Mouse (Mus musculus): ENCODE results near the gene Cda.
"Not testable (repeated sequence)": the region's sequence is repeated elsewhere in the genome, so short reads cannot be mapped to it uniquely, and the experiment has no call there.

The Cda gene

DNA sequence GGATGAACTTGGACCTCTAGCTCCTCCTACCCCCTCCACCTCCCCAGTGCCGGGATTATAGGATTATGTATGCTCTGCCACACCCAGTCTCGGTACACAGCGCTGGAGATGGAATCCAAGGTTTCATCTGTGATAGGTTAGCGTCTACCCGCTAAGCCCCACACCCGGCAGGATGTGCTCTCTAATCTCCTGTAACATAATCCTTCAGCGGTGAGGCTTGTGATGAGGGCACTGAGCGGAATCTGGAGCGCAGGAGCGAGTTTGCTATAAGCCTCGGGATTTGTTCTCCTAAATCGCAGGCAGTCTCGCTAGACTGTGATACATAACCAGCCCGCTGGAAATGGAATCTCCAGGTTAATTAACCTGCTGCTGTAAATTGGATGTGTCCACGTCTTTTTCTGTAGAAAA lies 37.5 kb downstream of the Cda start:
- no peak for DNase-seq

DNA sequence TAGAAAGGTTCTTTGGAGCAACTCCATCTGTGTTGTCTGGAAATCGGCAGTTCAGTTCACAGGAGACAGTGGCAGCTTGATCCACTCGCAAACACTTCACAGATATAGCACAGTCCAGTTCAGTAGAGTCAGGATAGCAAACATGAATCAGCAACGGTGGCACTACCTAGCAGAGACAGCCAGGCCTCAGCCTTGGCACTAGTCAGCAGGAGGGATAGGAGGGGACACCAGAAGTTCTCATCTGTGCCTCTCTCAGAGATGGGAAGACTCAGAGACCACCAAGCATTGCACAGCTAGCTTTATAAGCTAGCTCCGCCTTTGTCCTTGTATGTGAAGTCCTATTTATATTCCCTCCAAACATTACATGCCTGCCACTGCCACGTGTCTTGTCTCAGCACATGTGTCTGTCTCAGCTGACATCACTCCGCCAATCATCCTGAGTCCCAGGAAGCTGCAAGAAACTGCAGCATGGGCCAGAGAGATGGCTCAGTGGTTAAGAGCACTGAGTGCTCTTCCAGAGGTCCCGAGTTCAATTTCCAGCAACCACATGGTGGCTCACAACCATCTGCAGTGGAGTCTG lies 39.8 kb downstream of the Cda start:
- DNase-seq, result no peak

DNA sequence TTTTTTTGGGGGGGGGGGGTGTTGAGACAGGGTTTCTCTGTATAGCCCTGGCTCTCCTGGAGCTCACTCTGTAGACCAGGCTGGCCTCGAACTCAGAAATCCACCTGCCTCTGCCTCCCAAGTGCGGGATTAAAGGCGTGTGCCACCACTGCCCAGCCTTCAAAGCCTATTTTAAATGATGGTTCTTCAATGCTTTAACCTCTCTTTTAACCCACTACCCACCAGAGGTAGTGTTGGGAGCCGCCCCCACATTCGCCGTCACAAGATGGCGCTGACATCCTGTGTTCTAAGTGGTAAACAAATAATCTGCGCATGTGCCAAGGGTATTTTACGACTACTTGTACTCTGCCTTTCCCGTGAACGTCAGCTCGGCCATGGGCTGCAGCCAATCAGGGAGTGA lies 40.6 kb downstream of the Cda start:
- not testable (repeated sequence) for DNase-seq

DNA sequence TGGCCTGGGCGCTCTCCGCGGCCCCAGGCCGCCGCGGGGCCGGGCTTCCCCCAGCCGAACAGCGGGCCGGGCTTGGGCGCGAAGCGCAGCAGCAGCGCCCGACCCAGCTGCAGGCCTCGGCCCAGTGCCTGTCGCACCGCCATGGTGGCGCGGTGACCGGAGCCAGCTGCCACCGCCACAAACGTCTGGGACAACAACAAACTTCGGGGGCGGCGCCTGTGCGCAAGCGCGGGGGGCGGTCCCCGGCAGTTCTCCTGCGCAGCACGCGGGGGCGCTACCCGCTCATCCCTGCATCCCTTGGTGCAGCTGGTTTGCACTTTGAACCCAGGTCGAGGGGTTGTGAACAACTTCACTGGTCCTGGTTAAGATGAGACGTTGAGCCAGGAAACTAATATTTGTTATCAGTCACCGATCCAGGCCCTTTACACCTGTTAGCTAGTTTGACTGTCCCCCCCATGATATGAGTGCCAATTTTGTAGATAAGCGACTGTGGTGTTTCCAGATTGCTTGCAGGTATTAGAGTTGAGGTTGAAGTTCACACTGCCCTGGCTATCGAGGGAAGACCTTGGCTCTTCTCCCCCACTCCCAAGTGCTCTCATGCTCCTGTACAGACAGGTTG lies 41.6 kb downstream of the Cda start, which contains the start of gene Pink1:
TSS of gene Pink1 (minus strand) at position 231 of the 619 bp plus-strand sequence.
- DNase-seq, result peak; percentile 88

DNA sequence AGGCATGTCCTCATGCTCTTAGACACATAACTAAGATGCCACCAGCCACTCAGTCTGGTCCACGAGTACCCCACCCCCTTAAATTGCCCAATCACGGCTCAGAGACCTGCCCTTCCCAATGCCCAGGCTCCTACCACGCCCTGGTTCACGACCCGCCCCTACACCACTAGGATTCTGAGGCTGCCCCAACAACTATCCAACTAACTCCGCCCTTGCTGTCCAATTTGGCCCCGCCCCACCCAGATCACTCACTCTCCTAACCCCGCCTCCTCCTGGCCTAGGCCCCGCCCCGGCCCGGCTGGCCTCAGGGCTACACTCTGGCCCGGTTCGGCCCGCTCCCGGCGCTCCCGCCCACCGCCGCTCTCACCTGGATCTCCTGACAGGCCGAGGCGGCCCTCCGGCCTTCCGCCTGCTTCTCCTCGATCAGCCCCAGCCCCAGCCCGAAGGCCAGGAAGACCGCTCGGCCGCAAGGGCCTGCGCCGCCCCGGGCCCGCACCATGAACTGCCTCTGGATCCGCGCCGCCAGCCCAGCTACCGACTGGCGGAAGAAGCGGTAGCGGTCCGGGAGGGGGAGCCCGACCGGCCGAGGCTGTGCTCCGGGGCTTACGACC lies 42.2 kb downstream of the Cda start:
- peak; percentile 83 for DNase-seq

DNA sequence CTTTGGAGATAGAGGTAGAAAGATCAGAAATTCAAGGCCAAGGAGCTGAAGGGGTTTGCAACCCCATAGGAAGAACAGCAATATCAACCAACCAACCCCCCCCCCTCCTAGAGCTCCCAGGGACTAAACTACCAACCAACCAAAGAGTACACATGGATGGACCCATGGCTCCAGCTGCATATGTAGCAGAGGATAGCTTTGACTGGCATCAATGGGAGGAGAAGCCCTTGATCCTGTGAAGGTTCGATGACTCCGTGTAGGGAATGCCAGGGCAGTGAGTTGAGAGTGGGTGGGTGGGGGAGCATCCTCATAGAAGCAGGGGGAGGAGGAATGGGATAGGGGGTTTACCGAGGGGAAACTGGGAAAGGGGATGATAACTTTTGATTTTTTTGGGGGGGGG lies 43.3 kb downstream of the Cda start:
- DNase-seq, result no peak

DNA sequence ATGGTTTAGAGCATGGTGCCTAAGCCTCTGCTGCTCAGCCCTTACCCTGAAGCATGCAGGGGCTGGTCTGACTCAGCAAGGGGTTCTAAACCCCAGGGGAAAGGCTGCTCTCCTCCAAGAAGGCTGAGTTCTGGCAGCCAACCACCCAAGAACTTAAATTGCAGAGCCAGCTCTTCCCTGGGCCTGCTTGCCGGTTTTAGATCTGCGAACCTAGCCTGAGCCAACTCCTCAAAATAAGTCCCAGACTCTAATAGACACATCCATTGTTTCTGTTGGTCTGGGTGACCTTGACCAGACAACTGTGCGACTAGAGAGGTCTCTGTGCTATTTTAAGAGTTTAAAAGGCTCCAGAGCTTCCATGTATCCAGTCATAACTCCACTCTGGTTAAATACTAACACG lies 44.0 kb downstream of the Cda start:
- no peak for DNase-seq

DNA sequence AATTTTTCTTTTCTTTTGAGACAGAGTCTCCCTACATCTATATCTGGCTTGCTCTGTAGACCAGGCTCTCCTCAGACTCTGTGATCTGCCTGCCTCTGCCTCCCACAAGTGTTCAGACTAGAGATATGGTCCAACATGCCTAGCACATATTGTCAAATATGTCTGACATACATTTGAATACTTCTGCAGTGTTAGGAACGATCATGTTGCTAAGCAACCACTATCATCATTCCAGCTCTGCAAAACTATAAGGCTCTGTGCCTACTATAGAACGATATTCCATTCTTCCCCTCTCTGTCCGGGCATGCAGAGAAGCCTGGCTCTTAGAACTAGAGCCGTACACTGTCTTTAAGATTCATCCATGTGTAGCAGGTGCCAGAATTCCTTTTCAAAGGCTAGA lies 45.1 kb downstream of the Cda start:
- no peak for DNase-seq

DNA sequence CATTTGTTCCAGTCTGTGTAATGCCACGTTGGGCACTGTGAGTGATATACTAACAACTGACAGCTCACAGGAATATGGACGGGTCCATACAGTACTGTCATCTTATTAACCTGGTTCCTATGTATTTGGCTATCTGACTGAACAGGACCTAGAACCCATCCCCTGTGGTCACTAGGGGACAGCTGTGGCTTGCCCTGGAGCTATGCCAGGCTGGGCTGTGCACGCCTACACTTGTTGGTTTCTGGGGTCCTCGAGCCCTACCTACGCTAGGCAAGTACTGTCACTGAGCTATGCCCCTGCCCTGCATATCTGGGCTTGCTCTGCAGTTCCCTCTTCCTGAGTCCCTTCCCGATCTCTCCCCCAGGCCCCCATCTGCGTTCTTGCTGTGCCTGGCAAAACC lies 46.3 kb downstream of the Cda start:
- DNase-seq, result no peak

DNA sequence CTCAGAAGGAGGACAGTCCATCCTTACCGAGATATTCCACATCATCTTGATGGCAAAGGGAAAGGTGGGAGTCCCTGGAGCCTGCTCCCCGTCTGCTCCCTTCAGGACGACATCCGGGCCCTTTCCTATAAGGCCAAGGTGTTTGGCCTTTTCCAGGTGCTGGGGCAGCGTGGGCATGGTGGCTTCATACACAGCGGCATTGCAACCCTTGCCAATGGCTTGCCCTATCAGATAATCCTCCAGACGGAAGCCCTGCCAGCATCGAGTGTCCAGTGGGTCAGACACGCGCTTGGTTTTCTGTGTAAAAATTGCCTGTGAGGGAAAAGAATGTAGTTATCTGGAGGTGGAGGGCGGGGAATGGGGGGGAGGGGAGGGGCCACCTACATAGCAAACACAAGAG lies 47.1 kb downstream of the Cda start:
- DNase-seq, result no peak

DNA sequence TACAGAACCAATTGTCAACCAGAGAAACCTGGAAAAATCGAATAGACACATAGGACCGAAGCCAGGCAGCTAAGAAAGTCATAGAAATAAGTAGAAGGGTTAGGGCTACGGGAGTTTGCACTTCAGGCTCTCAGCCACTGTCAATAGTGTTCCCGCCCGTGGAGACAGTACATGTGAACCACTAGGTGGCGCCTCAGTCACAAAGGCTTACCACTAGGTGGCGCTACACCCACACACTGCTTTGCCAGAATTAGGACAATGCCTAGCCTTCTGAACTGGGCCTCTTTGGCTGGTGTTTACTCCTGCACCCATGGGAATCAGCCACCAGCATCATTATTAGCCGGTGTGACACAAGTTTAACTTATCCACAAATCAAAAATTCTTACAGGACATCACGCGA lies 48.3 kb downstream of the Cda start:
- peak; percentile 80 for DNase-seq

DNA sequence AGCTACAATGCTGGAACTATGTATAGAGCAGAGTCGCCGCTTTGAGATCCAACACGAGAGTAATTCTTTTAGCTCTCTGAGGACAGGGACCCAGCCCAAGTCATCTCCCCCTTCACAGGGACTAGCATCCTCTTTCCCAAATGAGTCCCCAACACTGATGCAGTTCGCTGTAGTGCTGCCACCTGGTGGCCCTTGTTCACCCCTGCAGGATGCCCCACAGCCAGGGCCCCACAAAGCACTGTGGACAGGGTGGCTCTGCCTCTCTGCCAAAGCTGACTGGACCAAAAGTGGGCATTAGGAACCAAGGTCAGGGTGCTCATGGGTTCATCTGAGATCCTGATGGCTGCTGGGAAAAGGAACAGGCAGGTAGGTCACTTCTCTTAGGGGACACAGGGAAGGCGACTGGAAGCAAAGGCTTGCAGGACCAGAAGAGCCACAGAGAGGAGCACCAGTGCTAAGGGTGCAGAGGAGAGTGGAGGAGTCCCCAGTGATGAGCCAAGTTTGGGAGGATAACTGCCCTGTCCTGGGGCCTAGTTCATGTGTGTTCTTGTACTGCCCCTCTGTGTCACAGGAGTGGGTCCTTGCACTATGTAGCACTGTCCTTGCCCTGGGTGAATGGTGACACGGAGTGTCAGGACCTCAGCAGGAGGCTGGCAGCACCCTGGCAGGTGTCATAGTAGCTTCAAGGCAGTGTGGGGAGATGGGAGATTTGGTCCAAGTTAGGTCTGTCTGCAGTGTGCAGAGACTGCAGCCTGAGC lies 49.1 kb downstream of the Cda start:
- DNase-seq, result peak; percentile 72

DNA sequence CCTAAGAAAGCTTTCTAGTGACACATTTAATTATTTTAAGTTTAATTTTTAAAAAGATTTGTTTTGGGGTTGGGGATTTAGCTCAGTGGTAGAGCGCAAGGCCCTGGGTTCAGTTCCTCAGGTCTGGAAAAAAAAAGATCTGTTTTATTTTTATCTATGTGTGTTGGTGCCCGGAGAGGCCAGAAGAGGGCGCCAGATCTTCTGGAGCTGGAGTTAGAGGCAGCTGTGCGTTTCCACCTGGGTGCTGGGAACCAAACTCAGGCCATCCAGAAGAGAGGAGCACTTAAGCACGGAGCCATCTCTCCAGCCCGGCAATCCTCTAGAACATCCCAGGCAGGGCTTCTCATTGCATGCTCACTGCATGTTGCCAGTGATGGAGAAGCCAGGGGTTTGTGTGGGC lies 51.4 kb downstream of the Cda start:
- no peak for DNase-seq

DNA sequence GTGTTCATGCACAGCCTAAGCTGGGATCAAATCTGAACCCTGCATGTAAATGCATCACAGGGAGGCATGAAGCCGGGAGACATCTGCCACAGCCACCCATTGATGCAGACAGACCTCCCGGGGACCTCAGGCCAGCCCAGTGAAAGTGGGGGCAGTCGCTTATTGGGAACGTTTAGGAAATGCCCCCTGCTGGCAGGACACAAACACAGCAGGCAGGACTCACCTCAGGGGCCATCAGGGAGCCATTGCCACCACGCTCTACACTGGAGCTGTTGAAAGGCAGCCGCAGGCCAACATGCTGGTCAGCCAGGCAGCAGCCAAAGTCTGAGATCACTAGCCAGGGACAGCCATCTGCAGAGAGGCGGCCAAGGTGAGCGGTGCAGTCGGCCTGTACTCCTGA lies 52.0 kb downstream of the Cda start:
- DNase-seq, result no peak

DNA sequence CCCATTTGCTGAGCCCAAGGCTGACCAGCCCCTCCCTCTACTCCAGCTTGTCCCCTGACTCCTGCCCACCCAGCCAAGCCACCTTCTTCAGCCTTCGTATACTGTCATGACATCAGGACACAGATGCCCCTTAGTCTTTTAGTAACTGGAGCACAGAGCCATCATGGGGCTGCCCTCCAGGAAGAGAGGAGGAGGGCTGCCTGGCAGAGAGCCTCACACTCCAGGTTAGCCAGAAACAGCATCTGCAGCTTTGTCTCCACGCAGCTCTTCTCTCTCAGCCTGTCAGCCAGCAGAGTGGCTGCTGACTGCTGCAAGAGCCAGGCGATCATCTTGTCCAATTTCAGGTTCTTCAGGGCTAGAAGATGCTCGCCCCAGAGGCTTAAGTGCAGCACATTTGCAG lies 54.0 kb downstream of the Cda start:
- DNase-seq, result no peak

DNA sequence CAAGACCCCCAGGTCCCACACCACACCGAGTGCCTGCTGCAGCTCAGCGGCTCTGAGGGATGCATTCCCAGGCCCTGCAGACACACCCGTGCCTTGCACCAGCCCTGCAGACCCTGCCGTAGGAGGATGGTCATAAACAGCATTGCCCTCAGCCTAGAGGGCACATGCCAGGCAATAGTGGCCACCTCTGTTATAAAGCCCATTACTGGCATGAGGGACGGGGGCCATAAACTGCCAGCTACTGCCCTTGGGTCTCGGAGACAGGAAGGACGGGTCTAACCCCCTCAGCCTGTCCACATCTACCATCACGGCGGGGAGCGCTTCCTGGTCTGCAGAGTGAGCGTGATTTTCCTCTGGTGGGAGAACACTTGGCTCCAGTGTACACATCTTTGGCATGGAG lies 54.8 kb downstream of the Cda start:
- no peak for DNase-seq

DNA sequence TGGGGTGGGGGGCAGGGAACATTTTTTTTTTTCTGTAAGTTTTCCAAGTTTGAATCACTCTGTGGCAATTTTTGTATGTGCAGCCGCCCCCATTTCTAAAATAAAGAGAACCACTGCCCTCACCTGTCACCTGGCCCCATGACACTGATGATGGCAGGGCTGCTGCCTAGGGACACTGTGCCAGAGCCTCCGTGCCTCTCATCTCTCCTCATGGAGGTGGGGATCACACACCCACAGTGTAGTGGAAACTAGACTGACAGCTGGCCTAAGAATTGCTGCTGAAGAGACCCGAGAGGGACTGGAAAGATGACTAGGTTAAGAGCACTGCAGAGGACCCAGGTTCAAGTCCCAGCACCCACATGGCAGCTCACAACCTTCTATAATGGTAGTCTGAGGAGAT lies 55.7 kb downstream of the Cda start:
- no peak for DNase-seq

DNA sequence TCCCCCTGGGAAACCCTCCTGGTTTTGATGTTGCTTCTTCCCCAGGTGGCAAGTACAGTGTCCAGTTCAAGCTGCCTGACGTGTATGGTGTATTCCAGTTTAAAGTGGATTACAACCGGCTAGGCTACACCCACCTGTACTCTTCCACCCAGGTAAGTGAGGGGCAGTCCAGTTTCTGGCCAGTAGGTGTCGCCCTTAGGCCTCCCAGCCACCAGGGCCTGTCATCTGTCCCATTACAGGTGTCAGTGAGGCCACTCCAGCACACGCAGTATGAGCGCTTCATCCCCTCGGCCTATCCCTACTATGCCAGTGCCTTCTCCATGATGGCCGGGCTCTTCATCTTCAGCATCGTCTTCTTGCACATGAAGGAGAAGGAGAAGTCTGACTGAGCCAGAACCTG lies 56.2 kb downstream of the Cda start:
- no peak for DNase-seq

DNA sequence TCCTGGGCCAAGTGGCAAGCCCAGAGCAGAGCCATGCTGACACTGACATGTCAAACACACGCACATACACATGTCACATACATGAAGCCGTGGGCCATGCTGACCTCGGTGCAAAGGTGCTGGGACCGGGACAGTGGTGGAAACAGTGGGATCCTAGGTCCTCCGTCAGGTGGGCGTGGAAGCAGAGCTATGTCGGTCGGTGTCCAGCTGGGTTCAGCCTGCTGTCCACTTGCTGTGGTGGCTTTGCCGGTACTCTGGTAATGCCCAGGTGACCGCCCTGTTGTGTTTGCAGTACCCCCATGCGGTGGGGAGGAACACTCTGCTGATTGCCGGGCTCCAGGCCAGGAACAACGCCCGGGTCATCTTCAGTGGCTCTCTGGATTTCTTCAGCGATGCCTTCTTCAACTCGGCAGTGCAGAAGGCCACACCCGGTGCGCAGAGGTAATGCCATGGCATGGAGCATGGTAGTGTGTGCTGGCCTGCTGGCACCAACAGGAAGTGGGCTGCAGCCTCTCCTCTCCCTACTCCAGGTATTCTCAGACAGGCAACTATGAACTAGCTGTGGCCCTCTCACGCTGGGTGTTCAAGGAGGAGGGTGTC lies 57.4 kb downstream of the Cda start:
- no peak for DNase-seq

DNA sequence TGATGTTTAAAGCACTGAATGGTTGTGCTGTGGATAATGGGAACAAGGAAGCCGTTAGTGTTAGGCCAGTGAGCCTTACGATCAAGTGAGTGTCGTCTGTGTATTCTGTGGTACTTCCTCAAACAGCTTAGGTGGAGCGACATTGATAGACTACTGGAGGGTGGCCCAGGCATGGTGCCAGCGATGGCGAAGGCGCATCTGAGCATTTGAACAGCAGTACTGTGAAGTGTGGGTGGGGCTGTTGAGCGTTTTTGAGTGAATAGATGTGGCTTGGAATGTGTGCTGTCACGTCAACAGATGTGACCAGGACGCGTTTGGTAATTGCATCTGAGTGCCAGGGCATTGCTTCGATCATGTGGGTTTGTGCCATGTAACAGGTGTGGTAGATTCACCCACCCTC lies 60.1 kb downstream of the Cda start:
- DNase-seq, result no peak

DNA sequence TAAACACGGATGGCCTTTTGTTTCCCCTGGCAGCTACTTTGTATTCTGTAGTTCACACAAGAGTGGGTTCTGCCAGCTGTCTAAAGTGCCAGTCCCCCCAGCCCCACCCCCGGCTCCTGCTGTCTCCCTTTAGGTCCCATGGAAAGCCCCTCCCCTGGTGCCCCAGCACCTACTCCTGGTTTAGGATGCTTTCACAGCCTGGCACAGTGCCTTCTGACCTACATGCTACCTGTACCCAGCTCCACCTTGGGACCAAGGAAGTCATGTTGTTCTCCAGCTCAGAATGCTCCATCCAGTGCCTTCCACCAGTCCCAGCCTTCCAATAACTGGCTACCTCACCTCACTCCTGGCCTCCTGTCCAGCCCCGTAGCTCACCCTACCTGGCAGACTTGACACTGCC lies 60.8 kb downstream of the Cda start:
- DNase-seq, result no peak

DNA sequence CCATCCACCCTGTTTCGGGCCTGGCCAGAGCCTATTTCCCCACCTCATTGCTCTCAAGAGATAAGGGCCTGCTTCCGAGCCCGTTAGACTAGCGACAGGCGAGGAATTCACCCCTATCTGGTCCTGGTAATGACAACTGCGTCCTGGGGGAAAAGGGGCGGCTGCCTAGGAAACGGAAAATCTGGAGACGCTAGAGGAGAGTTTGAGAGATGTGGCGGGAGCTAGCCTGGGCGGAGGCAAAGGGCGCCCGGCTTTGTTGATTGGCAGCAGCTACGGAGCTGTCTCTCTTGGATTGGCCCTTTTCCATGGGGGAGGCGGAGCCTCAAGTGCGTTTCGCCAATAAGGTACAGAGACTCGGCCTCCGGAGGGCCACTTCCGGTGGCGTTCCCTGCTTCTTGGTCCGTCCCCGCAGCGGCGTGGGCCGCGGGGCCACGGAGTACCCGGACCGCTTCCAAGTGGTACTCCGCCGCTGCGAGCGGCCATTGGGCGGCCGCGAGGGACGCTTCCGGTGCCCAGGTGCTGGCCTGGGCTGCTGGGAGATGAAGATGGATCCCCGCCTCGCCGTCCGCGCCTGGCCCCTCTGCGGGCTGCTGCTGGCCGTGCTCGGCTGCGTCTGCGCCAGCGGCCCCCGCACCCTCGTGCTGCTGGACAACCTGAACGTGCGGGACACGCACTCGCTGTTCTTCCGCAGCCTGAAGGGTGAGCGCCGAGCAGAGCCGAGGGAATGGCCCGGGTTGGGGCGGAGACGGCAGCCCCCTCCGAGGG lies 63.3 kb downstream of the Cda start, which contains the start of gene Ddost:
TSS of gene Ddost (plus strand) at position 391 of the 765 bp plus-strand sequence.
- peak; percentile 97 for DNase-seq

DNA sequence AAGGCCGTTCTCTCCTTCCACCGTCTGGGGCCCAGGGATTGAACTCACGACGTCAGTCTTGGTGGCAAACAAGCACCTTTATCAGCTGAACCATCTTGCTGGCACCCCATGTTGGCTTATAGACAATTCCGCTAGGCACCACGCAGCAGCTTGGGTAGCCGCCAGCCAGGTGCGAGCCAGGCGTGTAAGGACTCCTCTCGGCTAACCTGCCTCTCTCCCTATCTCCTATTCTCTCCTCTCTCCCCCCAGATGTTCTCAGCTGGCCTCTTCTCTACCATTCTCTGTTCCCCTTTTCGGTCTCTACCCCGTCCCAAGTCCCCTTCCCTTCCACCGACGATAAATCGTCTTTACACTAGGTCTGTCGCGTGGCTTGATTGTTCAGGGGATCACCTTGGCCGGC lies 64.0 kb downstream of the Cda start:
- DNase-seq, result no peak

Data from right cerebral cortex, postnatal 14 days (tissue).